Mouse (Mus musculus) heart, adult 11 months (tissue): Measurements from ENCODE around the gene Gm12248.
A peak's percentile ranks its signal among the peaks of the same experiment; 100 is the strongest.
"Not testable (repeated sequence)": the region's sequence is repeated elsewhere in the genome, so short reads cannot be mapped to it uniquely, and the experiment has no call there.

Experiments used
- DNase-seq: peaks from one replicate; pipeline ENCODE4 v3.0.0; 2022

Gm12248 gene

DNA sequence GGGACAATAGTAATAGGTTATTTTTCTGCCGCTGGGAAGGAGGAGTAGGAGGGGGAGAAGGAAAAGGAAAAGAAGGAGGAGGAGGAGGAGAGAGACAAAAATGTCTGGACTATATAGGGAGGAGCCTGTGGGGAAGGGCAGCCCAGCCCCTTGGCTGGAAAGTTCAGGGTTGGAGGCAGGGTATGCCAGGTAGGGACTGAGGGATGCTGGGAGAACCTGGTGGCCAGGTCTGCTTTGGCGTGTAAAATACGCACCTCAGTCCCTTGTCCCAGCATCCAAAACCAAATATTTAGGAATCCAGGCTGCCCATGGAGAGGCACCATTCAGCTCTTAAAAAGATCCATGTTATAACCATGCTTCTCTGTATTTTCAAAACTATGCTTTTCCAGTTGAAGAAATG, 9.2 kb upstream of the Gm12248 start:
- DNase-seq: no peak

DNA sequence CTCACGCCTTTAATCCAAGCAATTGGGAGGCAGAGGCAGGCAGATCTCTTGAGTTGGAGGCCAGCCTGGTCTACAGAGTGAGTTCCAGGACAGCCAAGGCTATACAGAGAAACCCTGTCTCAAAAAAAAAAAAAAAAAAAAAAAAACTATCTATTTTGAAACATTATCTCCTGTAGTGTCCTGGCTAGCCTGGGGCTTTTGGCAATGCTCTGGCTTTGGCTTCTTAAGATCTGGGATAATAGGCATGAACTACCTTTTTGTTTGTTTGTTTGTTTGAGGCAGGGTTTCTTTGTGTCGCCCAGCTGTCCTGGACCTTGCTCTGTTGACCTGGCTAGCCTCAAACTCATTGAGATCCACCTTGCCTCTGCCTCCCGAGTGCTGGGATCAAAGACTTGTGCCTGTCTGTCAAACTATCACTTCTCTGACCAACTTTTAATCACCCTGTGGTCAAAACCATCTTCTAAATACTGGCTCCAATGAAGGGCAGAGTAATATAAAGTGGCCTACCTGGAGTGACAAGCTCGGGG, 8.3 kb upstream of the Gm12248 start:
- DNase-seq: no peak

DNA sequence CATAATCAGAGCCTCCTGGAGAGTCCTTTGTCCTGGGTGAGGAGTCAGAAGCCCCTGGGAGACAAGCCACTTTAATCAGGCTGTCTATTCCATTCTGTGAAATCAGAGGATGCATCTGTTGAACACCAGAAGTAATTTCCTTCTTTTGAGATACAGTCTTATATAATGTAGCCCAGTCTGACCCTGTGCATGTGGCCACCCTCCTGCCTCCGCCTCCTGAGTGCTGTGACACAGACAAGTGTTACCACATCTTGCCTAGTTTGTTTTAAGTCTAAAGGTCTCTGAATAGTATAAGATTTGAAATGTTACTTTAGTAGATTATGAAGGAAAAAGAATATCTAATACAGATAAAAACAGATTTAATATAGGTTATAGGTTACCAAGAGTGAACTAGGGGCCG, 7.1 kb upstream of the Gm12248 start:
- DNase-seq: no peak

DNA sequence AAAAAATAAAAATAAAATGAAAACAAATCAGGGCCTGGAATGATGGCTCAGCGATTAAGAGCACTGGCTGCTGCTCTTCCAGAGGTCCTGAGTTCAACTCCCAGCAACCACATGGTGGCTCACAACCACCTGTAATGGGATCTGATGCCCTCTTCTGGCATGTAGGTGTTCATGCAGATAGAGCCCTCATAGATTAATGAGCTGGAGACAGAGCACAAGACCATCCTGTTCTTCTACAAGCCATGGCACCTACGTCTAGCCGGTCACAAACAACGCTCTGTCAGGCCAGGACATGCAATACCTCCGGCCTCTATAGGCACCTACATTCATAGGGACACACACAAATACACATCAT, 5.4 kb upstream of the Gm12248 start:
- not testable (repeated sequence) for DNase-seq

DNA sequence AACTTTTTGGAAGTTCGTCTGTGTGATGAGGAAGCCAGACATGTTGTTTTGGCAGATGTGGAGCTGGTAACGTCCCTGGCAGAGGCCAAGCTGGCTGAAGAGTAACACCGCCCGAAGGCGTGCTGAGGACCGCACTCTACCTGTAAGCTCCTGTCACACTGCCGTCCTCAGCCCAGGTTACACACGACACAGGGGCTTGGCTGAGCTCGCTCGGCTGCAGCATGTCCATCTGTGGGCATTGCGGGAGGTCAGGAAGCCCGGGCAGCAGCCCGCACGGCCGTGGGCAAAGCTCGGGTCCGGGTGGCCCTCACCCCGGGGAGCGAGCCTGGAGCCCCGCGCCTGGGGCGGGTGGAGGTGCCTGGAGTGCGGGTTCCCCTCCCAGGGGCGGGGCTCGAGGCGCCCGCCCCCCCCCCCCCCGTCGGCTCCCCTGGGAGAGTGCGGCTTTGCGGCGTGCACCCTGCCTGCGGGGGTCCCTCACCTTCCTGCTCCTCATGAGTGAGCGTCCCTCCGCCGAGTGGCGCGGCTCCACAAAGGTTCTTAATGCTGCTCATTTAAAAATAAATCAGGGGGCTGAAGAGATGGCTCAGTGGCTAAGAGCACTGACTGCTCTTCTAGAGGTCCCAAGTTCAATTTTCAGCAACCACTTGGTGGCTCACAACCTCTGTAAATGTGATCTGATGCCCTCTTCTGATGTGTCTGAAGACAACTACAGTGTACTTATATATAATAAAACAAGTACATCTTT, 4.9 kb upstream of the Gm12248 start:
- DNase-seq: peak; percentile 95

DNA sequence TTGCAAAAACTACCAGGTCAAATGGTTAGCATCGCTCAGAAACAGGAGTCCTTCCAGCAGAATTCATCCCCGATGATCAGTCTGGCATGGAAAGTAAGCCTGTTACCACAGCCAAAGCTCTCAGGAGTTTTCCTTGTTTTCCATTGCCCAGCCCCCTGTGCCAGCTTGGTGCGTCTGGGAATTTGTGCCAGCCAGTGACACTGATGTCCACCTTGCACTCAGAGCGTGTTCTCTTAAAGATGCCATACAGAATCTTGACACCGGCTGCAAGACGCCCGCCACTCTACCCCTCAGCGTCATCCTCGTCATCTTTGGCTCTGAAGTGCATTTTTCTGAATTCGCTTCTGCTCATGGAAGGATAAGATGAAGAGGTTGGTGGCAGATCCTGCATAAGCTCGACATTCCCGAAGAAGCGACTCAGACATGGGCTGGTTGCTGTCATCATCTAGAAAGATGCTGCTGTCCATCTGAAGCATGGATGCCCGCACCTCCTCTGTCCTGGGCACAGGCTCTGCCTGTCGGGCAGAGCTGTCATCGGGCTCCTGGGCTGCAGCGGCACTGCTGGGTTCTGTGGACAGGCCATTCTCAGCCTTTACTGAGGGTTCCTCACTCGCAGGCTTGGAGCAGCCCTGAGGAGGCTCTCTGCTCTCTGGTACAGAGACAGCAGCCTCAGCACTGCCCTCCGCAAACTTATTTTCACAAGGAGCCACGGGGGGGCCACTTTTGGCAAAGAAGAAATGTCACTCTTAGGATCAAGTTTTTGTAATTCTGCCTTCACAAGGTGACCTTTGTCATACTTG, 4.1 kb upstream of the Gm12248 start:
- DNase-seq: no peak

DNA sequence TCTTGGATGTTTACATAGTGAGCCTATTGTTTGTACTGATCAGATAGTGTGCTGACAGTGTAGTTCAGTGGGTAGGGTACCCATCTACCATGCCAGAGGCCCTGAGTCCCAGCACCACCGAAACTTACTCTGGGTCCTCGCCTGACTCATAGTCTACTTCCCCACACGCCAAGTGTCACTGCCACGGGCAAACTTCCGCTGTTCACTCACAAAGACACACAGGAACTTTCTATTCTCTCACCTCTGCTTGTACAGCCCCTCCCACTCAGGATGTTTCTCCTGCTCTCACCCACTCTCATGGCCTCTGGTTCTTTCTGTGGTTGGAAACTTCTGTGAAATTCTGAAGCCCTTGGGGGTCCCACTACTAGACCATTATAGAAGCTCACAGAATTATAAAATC, 3.2 kb upstream of the Gm12248 start:
- no peak for DNase-seq

DNA sequence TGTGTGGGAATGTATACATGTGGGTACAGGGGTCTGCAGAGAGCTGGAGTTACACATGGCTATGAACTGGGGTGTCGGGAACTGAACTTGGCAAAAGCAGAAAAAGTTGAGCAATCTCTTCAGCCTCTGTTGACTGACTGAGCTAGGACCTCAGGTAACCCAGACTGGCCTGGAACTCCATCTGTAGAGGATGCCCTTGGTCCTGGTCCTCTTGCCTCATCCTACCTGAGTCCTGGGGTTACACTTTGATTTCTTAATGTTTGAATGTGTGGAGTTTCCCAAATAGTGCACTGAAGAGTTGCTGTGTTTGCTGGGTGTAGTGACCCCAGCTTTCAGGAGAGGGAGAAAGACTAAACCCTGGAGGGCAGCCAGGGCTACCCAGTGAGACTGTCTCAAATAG, 2.6 kb upstream of the Gm12248 start:
- no peak for DNase-seq

DNA sequence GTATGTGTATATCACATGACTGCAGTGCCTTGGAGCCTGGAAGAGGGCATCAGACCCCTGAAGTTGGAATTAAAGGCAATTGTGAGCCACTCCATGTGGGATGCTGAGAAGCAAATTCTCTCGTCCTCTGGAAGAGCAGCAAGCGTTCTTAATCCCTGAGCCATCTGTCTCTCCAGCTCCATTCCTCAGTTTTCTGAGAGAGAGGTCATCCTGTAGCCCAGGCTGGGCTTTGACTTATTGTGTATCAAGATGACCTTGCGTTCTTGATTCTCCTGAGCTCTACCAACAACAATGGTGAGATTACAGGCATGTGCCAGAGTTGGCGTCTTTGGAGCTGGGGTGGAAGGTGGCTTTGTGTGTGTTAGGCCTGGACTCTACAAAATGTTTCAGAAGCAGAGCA, 1.8 kb upstream of the Gm12248 start:
- no peak for DNase-seq

DNA sequence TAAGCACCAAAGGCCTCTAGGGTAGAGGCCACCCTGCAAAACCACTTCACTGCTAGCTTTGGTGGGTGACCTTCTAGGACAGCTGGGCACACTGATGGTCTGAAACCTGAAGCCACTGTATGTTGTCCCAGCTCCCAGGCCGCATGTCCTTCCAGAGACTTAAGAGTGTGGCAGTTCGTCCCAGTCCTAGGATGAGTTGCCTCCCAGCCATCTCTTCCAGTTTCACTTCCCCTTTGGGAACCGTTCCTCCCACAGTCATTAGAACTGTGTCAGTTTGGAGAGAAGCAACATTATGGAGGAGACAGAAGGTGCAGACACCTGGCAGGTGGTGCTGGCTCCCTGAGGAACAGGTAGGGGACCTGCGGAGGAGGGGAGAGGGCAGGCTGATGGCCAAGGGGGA, 393 bp downstream of the Gm12248 start:
- DNase-seq: peak; percentile 91

DNA sequence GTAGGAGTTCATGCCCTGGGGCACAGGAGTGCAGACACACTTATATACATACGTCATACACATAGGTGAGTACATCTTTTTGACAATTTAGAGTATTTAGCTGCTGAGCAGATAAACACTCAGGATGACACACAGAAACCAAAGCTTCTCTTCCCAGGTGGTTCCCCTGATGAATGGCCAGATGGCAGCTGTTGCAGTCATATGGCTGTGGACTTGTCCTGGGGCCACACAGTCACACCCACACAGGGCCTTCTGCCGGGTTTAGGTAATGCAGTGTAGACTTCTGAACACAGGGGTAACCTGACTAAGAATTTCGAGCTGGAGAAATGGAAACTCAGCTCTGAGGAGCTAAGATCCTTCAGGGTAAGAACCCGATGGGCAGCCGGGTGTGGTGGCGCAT, 11.2 kb downstream of the Gm12248 start:
- DNase-seq: no peak

DNA sequence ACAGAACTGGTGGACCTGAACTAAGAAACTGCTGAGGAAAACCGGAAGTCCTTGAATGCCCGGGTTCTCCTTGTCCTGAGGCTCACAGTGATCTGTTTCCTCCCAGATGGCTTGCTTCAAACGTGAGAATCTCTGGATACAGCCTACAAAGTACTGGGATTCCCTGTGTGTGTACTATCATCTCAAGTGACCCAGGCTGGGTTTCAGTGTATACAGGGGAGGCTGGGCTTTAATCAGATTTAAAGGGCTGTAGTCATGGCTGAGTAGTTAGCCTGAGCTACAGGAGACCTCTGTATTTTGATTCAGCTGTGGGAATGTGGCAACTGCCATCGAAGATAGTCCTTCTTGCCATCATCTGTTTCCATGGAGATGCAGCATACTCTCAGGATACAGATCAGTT, 15.7 kb downstream of the Gm12248 start:
- no peak for DNase-seq

DNA sequence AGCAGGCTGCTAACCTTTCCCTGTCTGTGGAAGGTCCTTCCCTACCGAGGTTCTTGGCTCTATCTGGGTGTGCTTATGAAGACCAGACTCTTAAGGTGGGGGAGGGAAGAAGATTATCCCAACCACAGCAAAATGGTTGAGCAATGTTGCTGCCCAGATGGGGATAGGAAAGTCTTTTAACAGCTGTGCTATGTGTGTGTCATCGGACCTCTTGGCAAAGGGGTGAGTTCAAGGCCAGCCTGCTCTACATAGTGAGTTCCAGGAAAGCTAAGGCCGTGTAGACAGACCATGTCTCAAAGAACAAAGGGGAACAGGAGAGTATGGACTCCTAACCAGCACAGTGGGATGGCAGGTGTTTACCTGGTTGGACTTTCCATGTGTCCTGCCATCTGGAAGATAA, 20.0 kb downstream of the Gm12248 start:
- DNase-seq: no peak

DNA sequence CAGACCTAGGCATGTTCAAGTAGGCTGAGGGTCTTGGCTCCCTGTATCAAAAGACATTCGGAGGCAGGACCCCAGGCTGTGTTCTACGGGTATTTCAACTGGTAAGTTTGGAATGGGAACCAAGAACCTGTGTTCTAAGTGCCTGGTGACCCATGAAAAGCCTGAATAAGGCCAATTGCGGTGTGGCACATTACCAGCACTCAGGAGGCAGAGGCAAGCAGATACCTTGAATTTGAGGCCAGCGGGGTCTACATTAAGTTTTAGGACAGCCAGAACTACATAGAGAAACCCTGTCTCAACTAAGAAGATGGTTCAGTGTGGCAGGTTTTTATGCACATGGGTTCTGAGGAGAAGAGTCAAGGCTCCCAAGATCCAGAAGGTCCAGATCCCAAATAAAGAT, 27.9 kb downstream of the Gm12248 start:
- no peak for DNase-seq

DNA sequence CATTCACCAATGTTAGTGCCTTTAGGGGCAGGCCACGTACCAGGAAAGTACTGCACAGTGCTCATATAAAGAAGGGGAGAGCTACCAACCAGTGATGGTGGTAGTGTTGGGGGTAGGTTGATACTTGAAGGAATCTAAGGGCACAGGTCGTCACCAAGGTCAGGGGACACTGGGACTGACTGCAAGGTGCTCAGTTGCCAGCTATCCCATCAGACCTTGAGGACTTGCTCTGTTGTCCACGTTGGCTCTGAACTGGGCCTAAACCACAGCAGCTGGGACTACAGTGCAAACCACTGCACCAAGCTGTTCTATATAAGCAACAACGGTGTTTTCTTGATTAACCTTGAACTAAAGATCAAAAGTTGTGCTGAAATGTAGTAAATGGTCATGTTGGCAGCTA, 30.3 kb downstream of the Gm12248 start:
- DNase-seq: no peak

DNA sequence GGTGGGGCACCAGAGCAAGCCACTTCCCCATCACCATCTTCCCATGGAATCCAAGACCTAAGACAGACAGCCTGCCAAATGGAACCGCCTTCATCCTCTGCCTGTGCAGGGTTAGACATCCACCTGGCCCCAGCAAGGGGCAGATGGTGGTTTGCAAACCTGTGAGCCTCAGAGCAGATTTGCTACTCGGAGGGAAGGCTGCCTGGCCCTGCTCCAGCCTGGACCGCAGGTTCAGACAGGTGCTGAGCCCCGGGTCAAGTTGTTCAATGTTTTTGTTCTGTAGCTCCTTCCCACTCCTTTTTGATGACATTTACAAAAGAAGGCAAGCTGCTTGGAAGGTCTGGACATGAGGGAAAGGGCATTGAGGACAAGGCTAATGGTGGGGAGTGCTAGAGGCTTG, 31.7 kb downstream of the Gm12248 start:
- DNase-seq: not testable (repeated sequence)

DNA sequence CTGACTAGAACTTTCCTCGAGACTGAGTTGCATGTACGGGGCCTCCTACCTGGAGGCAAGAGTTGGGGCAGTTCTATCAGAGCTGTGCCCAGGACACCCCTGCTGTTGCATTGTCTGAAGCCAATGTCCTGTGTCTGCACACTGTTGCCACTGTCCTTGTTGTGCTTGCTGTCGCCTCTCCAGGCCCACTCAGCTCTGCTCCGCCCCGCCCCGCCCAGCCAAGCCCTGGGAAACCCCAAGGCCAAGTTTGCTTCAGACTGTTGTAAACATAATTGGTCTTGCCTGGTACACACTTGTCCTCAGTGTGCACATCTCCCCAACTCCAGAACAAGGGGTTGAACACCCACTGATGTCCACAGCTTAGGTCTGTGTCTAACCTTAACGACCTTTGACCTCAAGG, 33.2 kb downstream of the Gm12248 start:
- not testable (repeated sequence) for DNase-seq

DNA sequence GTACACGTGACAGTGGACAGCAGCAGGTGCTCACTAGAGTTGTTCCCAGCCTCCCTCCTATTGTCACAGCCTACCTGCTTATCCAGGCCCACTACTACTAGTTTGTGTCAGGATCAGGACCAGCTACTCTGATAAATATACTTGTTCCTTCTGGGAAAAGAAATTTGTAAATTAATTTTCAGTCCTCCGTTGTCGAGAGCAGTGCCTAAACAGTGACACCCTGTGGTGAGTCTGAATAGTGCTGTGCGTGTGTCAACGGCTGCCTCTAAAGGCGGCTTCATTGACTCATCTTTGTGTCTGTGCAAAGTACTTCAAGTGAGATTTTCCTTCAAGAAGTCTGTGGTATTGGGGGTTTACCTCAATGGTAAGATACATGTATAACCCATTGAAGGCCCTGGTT, 35.5 kb downstream of the Gm12248 start:
- no peak for DNase-seq

DNA sequence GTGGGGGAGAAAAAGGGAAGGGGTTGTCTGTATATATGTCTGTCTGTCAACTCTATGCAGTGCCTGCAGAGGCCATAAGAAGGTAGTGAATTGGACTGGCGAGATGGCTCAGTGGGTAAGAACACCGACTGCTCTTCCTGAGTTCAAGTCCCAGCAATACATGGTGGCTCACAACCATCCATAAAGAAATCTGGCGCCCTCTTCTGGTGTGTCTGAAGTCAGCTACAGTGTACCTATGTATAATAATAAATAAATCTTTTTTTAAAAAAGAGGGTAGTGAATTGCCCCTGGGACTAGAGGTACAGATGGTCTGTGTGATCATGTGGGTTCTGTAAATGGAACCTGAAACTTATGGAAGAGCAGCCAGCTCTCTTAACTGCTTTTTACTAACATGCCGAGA, 46.5 kb downstream of the Gm12248 start:
- no peak for DNase-seq

DNA sequence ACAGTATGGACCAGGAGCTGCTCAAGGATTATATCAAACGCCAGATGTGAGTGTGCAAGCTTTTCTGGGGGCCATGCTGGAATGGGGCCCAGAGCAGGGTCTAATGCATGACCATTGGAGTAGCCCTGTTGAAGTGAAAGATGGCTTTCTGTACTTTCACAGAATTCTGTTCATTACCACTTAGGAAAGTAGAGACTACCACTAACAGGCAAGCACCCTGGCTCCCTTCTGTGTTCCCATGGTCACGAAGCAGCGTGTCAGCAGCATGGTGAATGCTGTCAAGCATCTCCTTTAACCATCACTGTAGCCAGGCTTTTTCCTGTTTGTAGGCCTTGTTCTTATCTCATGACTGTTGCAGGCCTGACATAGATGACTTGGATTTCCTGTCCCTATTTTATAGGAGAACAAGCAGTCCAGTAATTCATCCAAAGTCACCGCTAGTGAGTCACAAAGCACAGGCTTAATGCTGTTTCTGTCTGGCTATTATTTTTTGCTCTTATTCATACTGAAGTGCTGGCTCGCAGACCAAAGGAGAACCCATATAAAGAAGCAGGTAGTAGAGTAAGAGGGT, 50.0 kb downstream of the Gm12248 start:
- no peak for DNase-seq

DNA sequence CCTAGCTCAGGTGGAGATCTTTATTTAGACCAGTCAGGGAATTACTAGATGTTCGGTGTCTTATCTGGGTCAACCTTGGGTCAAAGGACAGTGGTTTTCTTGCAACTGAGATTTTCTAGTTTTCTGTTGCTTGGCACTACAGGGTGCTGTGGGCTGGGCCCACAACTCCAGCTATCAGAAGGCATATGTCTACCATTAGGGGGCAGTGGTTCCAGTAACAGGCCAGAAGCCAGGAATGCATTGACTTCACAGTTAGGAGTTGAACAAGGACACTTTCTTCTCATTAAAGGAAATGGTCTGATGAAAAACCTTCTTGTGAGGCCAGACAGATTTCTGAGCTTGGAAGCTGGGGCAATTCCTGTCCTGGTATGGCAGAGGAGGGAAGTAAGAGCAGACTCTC, 53.9 kb downstream of the Gm12248 start:
- no peak for DNase-seq

DNA sequence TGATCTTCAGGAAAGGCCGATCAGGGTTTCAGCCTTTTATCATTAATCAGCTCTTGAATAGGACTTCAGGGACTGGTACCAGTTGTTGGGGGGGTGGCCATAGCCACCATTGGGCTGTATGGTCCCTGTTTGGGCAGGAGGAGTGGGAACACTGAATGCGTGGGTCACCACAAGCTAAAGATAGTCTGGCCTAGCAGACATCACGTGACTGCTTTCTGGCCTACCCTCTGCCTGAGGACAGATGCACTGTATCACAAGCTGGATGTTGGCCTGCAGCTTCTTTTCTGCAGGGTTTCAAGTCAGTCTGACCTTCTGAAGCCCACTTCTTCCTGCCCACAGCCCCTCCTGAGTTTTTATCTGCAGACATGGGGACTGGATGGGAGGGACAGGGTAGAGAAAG, 59.3 kb downstream of the Gm12248 start:
- DNase-seq: peak; percentile 97

DNA sequence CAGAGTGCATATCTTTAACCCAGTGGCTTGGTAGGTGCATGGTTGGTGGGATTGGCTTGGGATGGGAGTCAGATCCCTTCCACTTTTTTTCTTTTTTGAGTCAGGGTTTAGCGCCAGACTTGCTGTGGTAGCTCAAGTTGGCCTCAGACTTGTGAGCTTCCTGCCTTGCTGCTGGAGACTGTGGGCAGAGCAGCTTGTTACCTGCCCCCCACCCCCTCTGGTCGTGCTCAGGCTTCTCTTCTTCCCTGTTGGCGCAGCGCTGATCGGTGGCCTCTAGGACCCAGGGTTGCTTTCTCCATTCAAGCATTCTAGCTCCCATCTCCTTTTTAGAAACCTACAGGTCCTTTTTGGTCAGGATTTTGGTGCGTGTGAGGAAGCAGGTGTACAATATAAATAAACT, 61.8 kb downstream of the Gm12248 start:
- no peak for DNase-seq

DNA sequence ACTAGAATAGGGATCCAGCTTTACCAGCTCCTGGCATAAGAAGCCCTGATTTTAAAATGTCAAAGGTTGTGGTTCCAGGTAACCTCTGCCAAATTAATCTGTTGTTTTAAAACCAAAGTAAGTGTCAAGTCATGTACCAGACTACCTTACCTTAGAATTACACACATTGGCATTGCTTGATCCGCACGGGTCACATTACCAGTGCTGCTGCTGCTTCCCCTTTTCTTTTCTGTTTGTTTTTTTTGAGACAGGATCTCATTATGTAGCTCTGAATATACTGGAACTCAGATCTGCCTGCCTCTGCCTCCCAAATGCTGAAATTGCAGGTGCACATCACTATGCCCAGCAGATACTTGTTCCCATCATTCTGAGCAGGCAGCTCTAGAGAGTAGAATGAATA, 63.1 kb downstream of the Gm12248 start:
- no peak for DNase-seq
